Mouse (Mus musculus): ENCODE results near the gene Lrrc29. TPM values are rescaled to one million over a fixed set of nuclear protein-coding genes. Genes with fewer than 3 reads are reported as not detected.

The Lrrc29 gene
- 1 to 10 TPM; 3.6 to 4.0 TPM for total RNA-seq (2023)

DNA sequence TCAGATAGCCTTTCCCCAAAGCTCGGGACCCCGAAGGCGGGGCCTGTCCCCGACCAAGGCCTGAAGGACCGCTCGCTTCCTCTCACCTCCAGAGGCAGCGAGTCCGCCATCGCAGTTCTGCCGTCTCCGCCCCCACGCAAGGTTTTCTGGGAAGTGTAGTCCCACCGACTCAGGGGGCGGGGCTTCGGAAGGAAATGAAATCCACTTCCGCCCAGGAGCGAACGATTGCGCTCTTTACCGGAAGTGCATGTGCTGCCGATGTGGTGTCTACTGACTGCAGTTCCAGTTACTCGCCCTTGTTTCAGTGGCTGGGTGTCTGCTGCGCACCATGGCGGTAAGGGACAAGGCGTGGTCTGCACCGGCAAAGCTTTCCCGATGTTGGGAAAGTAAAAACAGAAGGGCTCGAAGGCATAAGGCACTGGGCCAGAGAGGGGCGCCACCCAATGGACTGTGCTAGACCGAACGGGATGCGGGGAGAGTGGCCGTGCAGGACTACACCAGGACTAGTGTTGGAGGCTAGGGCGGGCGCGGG lies at the start of gene Lrrc29, which contains the start of gene Tmem208:
Gene Lrrc29, minus strand, starts transcription at position 138 of the 532 bp plus-strand sequence.
Gene Tmem208, plus strand, starts transcription at position 214 of the 532 bp plus-strand sequence.

DNA sequence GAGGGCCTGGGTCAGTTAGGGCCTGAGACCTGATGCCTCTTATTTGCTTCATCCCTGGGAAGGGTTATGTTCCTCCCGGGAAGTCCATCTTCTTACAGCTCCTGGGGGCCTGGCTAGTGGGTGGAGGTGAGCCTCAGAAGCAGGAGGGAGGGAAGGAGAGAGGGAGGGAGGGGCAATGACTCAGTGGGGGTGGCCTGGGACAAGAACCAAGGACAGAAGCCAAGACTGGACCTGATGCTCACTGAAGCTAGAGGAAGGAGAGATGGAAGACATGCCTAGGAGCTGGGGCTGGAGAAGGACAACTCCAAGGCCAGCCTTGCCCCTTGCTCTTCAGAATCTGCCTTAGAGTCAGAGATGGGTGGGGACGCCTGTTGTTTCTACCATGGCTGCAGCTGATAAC lies 47.0 kb upstream of the Lrrc29 start, which contains the start of gene Plekhg4:
Gene Plekhg4, plus strand, starts transcription at position 243 of the 400 bp plus-strand sequence.

DNA sequence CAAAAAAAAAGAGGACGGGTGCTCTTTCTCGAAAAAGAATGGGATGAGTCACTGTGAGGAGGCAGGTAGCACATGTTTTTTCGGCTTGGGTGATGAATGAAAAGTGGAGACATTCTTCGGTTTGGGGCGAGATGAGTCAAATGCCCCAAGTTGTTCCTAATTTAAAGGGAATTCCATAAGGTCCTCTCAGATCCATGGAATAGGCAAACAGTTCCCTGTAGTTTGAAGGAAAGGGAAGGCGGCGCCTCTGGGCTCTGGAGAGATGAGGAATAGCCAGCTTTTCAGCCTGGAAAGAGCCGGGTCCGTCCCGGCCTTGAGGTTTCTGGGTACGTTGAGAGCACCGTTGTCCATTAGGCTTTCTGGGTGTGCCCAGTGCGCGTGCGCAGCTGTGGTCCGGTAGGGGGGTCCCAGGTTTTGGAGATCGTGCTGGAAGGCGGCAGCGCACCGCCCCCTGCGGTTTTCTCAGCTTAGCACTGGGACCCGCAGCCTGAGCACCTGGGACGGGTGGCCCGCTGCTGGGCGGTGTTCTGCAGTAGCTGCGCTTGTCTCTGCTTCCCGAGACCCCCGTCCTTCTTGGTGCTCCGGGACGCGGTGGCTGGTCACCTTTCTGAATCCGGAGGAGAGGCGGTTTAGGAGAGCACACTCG lies 22.5 kb upstream of the Lrrc29 start, which contains the start of gene Slc9a5:
Gene Slc9a5, plus strand, starts transcription at position 394 of the 646 bp plus-strand sequence.

DNA sequence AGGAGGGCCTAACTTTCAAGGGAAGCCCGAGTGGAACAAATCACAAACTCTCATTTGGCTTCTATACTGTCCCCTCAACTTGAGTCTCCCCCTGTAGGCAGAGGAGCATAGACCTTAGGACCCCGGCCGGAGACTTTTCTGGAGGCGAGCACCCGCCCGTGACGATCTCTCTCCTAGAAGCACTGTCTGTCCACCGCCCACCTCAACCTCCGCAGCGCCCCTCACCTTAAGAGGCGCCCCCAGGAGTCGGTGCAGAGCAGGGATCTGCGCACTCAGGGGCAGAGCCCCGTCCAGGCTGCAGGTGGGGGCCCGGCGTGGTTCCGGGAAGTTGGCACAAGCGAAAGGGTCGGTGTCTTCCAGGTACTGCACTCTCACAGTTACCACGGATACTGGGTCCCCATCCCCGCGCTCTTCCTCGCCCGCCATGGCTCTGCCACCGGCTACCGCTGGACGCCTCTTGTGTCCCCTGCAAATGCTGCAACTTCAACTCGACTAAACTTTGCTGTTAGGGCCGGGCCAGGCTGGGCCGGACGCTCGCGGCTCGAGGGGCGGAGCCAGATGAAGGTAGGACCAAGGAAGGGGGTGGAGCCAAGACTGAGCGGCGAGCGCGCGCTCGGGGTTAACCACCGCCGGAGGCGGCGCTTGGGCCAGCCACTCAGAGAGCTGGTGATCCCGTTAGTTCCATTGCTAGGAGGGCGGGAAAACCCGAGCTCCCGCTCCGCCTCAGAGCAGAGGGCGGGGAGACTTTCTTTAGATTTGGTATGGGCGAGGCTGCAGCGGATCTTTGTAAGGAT lies 21.5 kb upstream of the Lrrc29 start, which contains the start of gene Fhod1:
Gene Fhod1, minus strand, starts transcription at position 526 of the 794 bp plus-strand sequence.

DNA sequence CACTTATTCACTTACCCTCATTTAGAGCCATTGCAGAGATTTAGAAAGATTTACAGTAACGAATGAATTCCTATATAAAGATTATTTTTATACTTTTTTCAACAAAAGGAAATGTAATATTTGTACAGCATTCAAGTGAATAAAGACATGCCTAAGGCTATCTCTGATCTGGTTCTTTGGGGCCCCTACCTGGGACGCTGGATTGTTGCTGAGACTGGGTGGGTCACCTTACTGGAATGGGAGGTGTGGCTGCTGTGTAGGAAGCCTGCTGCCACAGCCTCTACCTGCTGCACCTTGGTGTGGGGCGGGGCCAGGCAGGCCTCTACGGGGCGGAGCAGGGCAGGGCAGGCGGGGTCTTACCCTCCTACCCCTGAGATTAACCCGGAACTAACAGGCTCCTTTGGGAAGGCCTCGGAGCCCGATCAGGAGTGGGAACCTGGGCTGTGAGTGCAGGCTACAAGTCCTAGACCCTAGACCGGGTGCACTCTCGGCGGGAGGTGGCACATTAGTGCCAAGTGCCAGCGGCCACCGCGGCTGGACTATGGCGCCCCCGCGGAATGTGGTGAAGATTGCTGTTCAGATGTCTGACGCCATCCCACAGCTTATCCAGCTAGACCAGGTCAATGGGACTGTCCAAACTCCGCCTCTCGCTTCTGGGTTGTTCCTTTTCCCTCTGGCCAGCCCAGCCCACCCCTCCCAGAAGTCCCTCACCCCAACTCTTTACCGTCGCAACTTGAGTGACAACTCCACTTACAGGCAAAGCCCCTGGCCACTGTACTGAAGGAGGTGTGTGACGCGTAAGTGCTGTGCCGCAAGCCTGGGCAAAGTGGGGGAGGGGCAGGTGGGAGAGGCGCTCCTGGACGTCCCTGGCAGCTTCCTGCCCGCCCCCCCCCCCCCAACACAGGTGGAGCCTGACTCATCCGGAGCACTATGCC lies 20.6 kb downstream of the Lrrc29 start, which contains the start of gene Elmo3:
Gene Elmo3, plus strand, starts transcription at position 391 of the 935 bp plus-strand sequence.

DNA sequence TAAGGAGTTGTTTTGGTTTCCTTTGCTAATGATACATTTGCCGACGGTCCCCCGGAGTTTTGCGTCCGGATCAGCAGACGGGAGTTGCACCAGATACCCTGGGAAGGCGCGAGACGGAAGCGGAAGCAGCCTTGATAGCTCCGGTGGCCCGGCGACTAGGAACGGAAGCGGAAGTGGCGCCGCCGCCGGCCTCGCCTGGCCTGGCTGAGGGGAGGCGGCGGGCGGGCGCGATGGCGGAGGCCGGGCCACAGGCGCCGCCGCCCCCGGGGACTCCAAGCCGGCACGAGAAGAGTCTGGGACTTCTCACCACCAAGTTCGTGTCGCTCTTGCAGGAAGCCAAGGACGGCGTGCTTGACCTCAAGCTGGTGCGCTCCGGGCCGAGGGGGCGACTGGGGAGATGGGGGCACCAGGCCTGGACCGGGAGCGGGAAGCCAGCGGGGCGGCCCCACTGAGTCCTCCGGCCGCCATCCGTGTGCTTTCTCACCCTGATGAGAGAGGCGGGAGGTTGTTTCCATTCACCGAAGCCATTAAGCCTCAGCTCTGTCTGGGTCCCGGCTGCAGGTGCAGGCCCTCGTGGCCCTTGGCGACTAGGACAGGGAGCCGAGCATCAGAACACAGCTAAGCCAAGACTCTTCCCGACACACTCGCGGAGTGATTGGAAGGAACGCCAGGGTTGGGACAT lies 28.4 kb downstream of the Lrrc29 start, which contains the start of gene E2f4:
Gene E2f4, plus strand, starts transcription at position 153 of the 682 bp plus-strand sequence.

DNA sequence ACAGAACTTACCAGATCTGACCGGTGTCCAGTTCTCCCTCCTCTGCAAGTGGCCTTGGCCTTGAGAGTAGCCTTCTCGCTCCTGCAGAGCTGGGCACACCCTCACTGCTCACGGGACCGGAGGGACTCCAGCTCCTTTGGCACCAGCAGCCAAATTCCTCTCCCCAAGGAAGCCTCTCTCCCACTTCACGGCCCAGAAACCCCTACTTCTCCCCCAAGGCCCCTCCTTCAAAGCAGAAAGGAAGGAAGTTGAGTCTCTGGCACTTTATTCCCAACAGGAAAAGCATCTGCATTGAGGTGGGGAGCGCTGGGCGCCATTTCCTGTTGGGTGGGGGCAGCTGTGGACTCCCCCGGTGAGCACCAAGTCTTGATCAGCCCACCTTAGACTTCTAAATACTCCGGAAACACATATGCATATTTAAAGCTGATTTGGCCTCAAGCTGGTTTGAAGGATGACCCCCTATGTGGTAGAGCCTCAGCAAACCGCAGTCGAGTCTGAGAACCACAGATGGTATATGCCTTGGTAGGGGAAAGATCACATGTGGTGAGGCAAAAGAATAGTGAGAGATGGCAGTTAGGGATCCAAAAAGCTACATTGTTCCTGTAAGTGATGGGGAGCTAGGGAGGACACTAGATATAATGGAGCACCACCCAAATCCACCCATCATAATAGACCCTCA lies 30.0 kb downstream of the Lrrc29 start, which contains the start of gene Exoc3l:
Gene Exoc3l, minus strand, starts transcription at position 207 of the 679 bp plus-strand sequence.

DNA sequence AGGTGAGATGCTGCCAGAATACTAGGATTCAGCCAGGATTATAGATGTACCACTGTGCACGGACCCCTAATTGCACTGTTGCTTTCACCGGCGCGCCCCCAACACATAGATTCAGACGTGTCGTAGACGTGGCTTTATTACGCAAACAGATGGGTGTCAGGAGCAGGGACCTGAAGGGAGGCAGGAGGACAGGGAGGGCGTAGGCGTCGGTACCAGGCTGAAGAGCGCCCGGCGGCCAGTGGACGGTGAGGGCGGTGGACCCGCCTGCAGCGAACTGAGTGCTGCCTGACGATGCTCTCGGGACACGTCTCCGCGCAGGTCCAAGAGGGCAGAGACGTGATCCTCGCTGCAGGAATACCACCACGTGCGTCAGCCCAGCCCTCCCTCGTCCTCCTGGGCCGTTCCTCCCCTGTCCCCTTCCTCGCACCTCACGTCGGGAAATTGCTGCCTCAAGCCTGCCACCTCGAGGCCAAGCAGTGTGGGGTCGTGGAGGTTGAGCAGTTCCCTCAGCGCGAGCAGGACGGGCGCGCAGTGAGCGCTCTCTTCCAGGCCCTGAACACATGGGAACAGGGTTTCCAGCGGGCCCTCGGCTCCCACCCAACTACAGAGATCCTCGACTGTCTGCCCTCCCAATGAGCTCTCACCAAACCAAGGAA lies 36.1 kb downstream of the Lrrc29 start, which contains the start of gene 4931428F04Rik:
Gene 4931428F04Rik, minus strand, starts transcription at position 60 of the 656 bp plus-strand sequence.

DNA sequence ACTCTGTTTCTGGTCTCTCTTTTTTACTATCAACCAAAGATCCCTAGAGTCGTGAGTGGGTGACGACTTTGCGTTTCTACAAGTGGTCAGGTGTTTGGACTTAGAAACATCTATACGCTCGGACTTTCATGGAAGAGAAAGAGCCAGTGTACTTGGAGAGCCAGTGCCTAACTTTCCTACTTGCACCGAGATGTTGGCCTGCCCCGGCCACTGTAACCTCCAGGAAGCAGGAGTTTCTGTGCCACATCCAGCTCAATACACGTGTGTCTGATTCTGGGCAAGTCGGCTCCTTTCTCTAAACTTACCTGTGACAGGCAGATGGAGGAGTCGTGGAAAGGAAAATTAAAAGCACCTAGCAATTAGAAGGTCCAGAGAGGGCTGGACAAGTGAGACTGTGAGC lies 50.2 kb downstream of the Lrrc29 start, which contains the start of gene Nol3:
Gene Nol3, plus strand, starts transcription at position 301 of the 400 bp plus-strand sequence.

DNA sequence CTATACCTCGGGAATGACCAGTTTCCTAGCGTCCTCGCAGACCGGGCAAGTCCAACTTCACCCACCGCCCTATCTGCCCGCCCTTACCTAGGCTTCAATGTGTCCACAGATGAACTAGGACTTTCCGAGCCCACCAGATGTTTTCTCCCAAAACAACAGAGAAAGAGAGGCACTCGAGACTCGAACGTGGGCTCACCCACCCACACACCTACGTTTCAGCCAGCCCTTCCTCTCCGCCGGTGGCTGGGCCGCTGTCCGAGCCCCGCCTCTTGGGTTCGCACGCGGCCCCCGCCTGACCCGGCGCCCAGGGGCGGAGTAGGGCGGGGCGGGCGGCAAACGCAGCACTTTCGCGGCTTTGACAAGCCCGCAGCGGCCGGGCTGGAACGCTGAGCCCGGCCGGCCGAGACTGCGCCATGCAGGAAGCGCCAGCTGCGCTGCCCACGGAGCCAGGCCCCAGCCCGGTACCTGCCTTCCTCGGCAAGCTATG lies 56.6 kb downstream of the Lrrc29 start, which contains the start of gene Hsf4:
Gene Hsf4, plus strand, starts transcription at position 341 of the 487 bp plus-strand sequence.

DNA sequence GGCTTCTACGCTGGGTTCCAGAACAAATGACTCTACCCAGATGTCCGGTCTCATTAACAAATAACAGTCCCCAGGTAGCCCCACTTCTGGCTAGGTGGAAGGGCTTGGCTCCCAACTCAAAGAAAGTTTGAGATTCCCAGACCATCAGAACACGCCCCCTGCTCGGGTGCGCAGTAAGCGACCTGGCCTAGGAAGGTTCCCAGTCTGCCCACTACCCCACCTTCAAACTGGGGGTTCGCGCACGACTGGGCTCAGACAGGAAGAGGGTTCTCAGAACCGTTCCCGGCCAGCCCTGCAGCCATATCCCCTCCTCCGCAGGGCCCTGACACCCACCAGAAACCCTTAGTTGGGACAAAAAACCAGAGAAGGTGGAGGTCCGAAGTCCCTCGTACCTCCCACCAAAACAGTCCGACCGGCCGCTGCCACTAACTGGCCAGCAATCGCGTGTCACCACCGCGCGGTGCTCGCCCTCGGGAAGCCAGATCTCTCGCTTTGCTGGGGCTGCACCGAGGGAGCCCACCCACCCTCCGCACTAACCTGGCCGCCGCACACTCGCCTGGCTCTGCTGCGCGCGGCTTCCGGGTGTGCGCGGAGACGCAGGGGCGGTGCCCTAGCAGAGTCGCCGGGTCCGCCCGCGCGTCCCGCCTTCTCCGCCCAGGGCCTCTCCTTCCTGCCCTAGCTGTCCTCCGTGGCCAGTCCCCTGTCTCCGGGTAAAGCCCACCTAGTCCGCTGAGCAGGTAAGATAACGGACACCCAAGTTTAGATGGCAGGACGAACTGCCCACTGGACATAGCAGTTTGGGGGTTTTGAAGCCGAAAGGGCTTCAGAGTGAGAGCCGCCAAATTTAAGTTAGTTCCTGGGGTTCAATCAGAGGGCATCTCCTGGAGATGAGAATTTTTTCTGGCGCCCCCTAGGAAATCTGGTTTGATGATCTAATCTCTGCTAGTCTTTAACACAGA lies 61.8 kb downstream of the Lrrc29 start, which contains the start of the genes Tradd and Fbxl8:
Gene Tradd, minus strand, starts transcription at position 586 of the 959 bp plus-strand sequence.
Gene Fbxl8, plus strand, starts transcription at position 625 of the 959 bp plus-strand sequence.

Other genes with a start within 250 kb of the Lrrc29 start
- gene Ces3b, start 242.5 kb downstream of the Lrrc29 start, total RNA-seq (2023) = not detected
- not detected for gene Ces4a, start 194.5 kb downstream of the Lrrc29 start, total RNA-seq (2023)
- 10 to 100 TPM; 79.9 to 88.1 TPM for gene Cbfb, start 155.6 kb downstream of the Lrrc29 start, total RNA-seq (2023)
- gene D230025D16Rik, start 101.1 kb downstream of the Lrrc29 start, total RNA-seq (2023) = 10 to 100 TPM; 44.9 to 46.8 TPM
- under 1 TPM; 0.21 to 0.42 TPM for gene B3gnt9, start 71.1 kb downstream of the Lrrc29 start, total RNA-seq (2023)
- 10 to 100 TPM; 24.2 to 28.7 TPM for gene Tradd, start 61.7 kb downstream of the Lrrc29 start, total RNA-seq (2023)
- gene Fbxl8, start 61.6 kb downstream of the Lrrc29 start, total RNA-seq (2023) = 1 to 10 TPM; 6.5 to 6.8 TPM
- 1 to 10 TPM in 1 of 2 experiments, under 1 TPM in 1; 0.43 to 1.1 TPM for gene Hsf4, start 56.5 kb downstream of the Lrrc29 start, total RNA-seq (2023)
- gene Nol3, start 50.1 kb downstream of the Lrrc29 start, total RNA-seq (2023) = not detected
- gene 4931428F04Rik, start 36.4 kb downstream of the Lrrc29 start, total RNA-seq (2023) = 1 to 10 TPM; 1.5 to 3.4 TPM
- 1 to 10 TPM in 1 of 2 experiments, not detected in 1; 1.6 TPM for gene Exoc3l, start 30.2 kb downstream of the Lrrc29 start, total RNA-seq (2023)
- 10 to 100 TPM; 57.3 to 62.0 TPM for gene E2f4, start 28.6 kb downstream of the Lrrc29 start, total RNA-seq (2023)
- gene Elmo3, start 20.7 kb downstream of the Lrrc29 start, total RNA-seq (2023) = 1 to 10 TPM in 1 of 2 experiments, under 1 TPM in 1; 0.64 to 1.4 TPM
- 10 to 100 TPM; 37.7 to 41.4 TPM for gene Tmem208, start 76 bp upstream of the Lrrc29 start, total RNA-seq (2023)
- 100 to 1,000 TPM in 1 of 2 experiments, 10 to 100 TPM in 1; 97.1 to 105 TPM for gene Fhod1, start 21.7 kb upstream of the Lrrc29 start, total RNA-seq (2023)
- gene Slc9a5, start 22.6 kb upstream of the Lrrc29 start, total RNA-seq (2023) = 1 to 10 TPM; 1.4 to 2.1 TPM
- under 1 TPM; 0.49 to 0.50 TPM for gene Plekhg4, start 47.0 kb upstream of the Lrrc29 start, total RNA-seq (2023)
- gene Kctd19, start 87.2 kb upstream of the Lrrc29 start, total RNA-seq (2023) = 1 to 10 TPM; 1.3 to 1.7 TPM
- not detected for gene Lrrc36, start 87.3 kb upstream of the Lrrc29 start, total RNA-seq (2023)
- gene Tppp3, start 145.2 kb upstream of the Lrrc29 start, total RNA-seq (2023) = 100 to 1,000 TPM; 330 to 336 TPM
- 1 to 10 TPM; 7.5 to 7.6 TPM for gene Zdhhc1, start 170.6 kb upstream of the Lrrc29 start, total RNA-seq (2023)
- not detected for gene Hsd11b2, start 192.5 kb upstream of the Lrrc29 start, total RNA-seq (2023)
- gene Atp6v0d1, start 239.8 kb upstream of the Lrrc29 start, total RNA-seq (2023) = 100 to 1,000 TPM; 135 to 142 TPM

All from monocyte, adult 59 days (primary cell).